Mouse (Mus musculus) liver, postnatal 0 days (tissue): ENCODE results near the gene Smpd2.

Experiments used
- CTCF ChIP-seq: sonication (generic); IDR thresholded peaks from 2 replicates; pipeline ENCODE4 v1.5.1; 2016; ENCODE audit warnings: antibody characterized with exemption, low read depth
- EP300 ChIP-seq: IDR thresholded peaks from 2 replicates; pipeline ENCODE4 v1.6.1; 2016; ENCODE audit warnings: antibody characterized with exemption, low read depth, mild to moderate bottlenecking

DNA sequence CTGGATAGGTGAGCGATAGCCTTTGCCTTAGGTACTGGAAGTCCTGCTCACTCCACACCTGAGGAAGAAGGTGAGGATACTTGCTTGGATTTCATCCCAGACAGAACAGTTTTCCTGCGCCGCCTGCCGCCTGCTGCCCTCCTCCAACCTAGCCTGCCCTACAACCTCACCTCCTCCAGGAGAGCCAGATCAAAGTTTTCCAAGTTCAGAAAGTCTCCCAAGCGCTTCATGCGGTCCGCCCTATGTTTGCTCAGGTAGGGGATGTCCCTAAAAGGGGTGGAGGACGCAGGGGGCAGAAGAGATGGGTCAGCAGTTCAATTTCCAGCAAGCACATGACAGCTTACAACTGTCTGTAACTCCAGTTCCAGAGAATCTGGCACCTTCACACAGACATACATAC lies 875 bp downstream of the Smpd2 start:
- TF ChIP-seq CTCF (0 out of 2 replicates have a peak, but pooled peaks have one; percentile 9), EP300 (no peak)
